Mouse (Mus musculus) MN1 (cell line): ENCODE data around the gene Nhlrc1.

Experiments used
- DNase-seq: peaks from one replicate; pipeline ENCODE4 v3.0.0-alpha.2; 2016; ENCODE audit warnings: low spot score

The Nhlrc1 gene

DNA sequence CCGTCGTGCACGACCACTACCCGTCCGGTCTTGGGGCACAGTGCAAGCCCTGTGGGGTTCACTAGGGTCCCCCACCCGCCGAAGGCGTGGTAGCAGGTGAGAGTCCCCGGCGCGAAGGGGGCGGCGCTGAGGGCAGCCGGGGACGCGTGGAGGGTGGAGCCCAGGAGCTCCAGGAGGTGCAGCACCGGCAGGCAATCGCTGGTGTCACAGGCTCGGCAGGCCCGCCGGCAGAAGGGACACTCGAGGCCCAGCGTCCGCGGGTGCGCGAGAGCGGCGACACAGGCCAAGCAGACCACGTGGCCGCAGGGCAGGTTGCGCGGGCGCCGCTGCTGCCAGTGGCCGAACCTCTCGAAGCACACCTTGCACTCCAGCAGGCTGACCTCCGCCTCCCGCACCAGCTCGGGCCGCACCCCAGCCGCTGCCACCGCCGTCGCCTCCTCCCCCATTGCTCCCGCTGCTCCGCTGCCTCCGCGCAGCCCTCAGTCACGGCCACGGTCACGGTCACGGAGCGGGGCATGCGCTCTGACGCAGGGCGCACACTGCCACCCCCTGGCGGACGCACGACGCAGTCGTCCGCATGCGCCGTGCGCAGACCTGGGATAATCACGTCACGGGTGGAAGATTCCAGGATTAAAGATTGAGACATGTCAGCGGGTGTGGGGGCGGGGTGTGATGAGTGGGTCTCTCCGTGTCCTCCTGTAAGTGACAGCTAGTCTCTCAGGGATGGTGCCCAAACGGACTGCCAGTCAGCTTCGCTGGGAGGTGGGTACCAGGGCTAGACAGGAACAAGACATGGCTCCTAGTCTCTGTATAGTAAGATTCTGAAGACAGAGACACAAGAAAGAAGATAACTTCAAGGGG lies at the start of gene Nhlrc1:
TSS of gene Nhlrc1 (minus strand) at position 517 of the 861 bp plus-strand sequence.
- no peak for DNase-seq

GRCm38 (mm10) chr13:47063985-47064760 lies 49.5 kb upstream of the Nhlrc1 start:
- DNase-seq, result no peak

GRCm38 (mm10) chr13:47062756-47063155 lies 48.1 kb upstream of the Nhlrc1 start:
- no peak for DNase-seq

- DNase-seq, result no peak
These were observed 42.1 kb upstream of the Nhlrc1 start for GRCm38 (mm10) chr13:47056781-47057180.

DNA sequence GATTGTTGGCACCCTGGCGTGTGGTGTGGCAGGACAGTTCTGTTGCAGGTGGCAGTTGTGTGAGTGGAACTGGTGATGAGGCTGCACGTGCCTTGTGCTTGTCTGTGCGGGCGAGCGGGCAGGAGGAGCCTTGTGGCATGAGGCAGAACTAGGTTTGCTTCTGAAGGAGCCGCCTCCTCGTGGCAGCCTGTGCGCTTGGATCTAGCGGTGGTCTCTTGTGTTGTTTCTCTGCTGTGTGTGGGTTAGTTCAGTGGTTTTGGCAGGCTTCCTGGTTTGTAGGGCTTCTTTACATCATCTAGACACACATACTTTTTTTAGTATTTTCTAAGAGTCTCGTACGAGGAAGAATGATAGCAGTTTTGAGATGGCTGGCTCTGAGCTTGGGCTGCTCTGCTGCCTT lies 41.5 kb upstream of the Nhlrc1 start:
- no peak for DNase-seq

GRCm38 (mm10) chr13:47053971-47054370 lies 39.3 kb upstream of the Nhlrc1 start:
- DNase-seq, result no peak

- no peak for DNase-seq
These were observed 35.4 kb upstream of the Nhlrc1 start for GRCm38 (mm10) chr13:47050009-47050408.

DNA sequence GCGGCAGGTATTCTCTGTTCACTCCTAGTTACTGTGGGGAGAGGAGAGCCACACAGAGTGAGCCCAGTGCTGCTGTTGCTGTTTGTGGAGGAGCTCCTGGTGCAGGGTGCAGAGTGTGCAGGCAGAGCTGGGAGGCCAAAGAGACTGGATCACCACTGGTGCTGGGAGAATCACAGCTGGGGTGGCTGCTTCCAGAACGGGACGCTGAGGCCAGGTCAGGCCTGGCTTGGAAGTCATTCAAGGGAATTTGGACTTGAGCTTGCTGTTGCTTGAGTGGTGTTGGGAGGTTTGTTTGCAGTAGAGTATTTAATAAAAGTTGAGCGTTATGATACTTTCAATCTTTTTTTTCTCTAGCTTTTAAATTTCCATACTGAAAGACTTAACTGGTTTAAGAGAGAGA lies 33.3 kb upstream of the Nhlrc1 start:
- DNase-seq, result no peak

DNA sequence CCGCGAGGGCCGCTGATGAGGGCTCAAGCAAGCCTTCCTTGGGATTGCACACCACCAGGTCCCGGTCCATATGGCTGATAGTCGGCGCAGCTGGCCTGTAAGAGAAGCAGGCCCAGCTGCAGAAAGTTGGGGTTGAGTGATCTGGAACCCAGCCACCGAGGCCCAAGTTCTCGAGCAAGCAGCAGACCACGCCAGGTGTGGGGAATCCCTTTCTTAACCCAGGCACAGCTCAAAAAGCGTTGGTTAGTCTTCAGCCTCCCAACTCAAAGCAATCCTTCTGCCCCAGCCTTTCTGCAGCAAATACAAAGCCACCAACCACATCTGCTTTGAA lies 29.9 kb upstream of the Nhlrc1 start, which contains the start of gene Tpmt:
TSS of gene Tpmt (minus strand) at position 121 of the 331 bp plus-strand sequence.
- peak; percentile 20 for DNase-seq

DNA sequence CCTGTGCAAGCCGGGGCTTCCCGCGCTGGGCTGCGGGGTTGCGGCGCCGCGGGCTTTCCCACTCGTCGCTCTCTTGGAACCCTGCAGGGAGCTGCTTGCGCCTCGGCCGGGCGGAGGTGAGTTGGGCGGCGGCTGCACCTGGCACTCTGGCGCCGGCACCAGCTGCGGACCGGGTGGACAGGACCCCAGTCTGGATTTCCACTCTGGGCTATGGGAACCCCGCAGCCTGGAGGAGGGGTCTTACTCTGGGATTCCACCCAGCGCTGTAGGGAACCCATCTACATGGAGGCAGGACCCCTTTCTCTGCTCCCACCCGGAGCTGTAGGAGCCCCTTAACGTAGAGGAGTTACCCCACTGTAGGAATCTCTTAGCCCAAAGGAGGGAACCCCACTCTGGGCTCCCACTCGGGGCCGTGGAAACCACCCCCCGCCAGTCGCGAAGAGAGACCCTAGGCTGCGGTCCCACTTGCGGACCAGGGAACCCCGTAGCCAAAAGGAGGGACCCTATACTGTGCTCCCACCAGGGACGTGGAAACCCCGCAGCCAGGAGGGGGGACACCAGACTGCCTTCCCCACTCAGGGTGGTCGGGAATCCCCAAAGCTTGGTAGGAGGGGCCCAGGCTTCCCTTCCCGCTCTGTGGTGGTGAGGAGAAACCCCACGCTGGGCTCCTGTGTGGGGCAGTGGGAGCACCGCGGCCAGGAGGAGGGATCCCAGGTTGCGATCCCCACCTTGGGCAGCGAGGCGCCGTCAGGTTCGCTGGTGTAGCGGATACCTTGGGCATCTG lies 29.4 kb upstream of the Nhlrc1 start:
- no peak for DNase-seq

GRCm38 (mm10) chr13:47043030-47043680 lies 28.5 kb upstream of the Nhlrc1 start, which contains the start of gene Kdm1b:
Gene Kdm1b (plus strand): TSS chr13:47043499.
- DNase-seq, result peak; percentile 96

- no peak for DNase-seq
These were observed 27.5 kb upstream of the Nhlrc1 start for GRCm38 (mm10) chr13:47042024-47042633.

GRCm38 (mm10) chr13:47040061-47040460 lies 25.4 kb upstream of the Nhlrc1 start:
- DNase-seq, result no peak

DNA sequence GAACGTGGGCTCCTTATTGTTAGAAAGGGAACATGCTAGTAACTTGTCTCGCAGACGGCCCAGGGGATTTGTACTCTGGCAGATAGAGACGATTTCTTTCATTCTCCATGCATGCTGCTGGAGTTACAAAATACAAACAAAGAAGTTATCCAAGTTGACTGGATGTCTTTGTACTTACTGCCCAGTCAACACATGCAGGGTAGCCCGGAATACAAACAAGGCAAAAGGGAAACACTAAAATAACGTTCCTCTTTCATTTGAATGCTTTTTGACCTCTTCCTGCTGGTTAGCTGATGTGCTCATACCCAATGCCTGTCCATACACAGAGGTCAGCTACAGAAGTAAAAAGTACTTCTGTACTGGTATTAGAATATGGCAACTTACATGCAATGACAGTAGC lies 23.3 kb upstream of the Nhlrc1 start:
- DNase-seq, result no peak

GRCm38 (mm10) chr13:47033602-47034001 lies 19.0 kb upstream of the Nhlrc1 start:
- no peak for DNase-seq

DNA sequence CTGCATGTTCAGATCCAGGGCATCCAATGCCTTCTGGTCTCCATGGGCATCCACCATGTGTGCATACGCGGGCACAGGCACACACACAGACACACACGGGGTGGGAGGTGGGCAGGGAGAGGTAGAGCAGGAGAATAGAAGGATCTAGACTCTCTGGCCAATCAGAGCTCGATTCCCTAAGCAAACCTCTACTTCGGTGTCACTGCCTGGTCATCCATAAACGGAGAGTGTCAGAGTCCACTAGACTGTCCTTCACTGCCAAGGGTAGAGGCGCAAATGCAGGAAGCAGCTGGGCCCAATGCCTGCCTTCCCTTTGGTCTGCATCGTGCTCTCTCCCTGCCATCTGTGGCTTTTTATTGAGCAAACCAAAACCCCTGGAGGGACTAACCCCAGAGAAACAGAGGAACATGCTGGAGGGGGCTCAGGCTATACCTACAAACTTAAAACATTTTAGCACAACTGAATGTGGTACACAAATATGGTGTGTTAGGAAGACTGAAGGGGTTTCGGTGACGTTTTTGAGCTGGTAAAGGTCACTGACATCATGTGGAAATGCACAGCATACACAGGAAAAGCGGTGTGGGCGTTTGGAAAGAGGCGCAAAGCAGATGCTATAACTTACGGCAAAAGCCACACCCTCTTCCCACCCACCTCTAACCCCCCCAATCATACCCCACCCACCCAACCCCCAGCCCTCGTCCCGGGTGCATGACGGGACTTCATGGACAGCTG lies 15.9 kb upstream of the Nhlrc1 start:
- no peak for DNase-seq

DNA sequence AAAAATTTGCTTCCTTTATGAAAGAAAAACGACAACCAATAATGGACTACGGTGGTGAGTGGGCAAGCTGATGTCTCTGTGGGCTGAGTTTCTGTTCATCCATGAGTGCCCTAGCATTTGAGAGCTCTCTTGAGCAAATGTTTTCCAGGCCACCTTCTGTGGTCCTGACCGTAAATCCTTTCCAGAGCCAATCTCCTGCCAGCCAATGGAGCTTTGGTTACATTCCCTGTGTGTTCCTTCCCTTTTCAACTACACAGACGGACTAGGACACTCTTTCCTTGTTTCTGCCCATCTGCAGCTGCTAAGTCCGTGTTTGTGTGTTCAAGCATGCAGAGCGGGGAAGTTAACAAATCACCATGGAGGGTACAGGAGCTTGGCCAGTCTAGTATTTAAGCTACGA lies 6.1 kb upstream of the Nhlrc1 start:
- DNase-seq, result no peak

GRCm38 (mm10) chr13:47019774-47020173 lies 5.1 kb upstream of the Nhlrc1 start:
- no peak for DNase-seq

DNA sequence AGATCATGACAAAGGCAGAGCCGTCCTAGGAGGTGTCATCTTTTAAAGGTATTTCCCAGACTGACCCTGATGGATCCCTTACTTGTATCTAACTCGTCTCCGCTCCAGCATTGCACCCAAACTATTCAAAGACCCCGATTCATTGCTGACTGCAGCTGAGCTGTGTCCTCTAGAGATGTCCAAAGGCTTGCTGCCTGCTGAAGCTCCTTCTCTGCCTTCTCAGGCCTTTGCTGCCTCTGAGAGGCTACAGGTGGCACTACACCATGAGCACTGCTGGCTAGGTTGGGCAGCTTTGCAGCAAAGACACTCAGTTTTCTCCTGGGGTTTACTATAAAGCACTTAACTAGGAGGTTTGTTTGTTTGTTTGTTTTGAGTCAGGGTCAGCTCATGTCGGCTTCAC lies 2.6 kb upstream of the Nhlrc1 start:
- peak; percentile 28 for DNase-seq

GRCm38 (mm10) chr13:47015195-47015501 lies 498 bp upstream of the Nhlrc1 start:
- no peak for DNase-seq

DNA sequence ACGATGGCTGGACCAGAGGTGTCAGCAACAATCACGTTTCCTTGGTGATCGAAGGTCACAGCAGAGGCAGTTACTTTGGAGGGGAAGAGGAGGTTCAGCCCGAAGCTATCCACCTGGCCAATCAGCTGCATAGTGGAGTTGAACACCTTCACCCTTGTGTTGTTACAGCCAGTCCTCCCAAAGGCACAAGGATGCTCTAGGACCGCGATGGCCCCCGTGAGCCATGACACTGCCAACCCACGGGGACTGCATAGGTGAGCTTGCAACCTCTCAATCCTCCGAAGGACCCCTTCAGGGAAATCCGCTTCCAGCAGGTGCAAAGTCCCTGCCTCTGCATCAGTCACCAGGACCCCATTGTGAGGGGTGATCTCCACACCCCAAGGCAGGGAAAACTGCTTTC lies 910 bp downstream of the Nhlrc1 start:
- no peak for DNase-seq
